Mouse (Mus musculus): ENCODE data around the gene Foxp1. TPM values are rescaled to one million over a fixed set of nuclear protein-coding genes. Genes with fewer than 3 reads are reported as not detected.

The Foxp1 gene
- polyA plus RNA-seq, 1 experiment: 129 TPM

- DNase-seq: no peak
- WGBS: 49% methylated on average over 4 of the region's 4 CpGs
- TF ChIP-seq CTCF (IDR thresholded peaks at IDR 0.05; ENCODE audit: borderline replicate concordance, control insufficient read depth, extremely low read depth, insufficient read depth, low read length, poor library complexity): no peak
- no peak for TF ChIP-seq POLR2A (IDR thresholded peaks at IDR 0.05; ENCODE audit: control insufficient read depth, extremely low read depth, insufficient read depth, low read length, poor library complexity)
- peaks cover 5% of the 10 kb centered on the region; the same call in 1 of the 2 replicates for H3K4me1 ChIP-seq (replicated peaks; ENCODE audit: control insufficient read depth, insufficient read depth, low read length)
- no peaks in the 10 kb centered on the region for H3K36me3 ChIP-seq (ENCODE audit: control insufficient read depth, insufficient read depth, low read length)
- H3K4me3 ChIP-seq (ENCODE audit: control insufficient read depth, insufficient read depth, low read length): no peak overlapping the region
- H3K27ac ChIP-seq (ENCODE audit: control insufficient read depth, insufficient read depth, low read length): no peak overlapping the region
- H3K27me3 ChIP-seq (ENCODE audit: control insufficient read depth, insufficient read depth, low read length): no peaks in the 10 kb centered on the region
Measured at GRCm38 (mm10) chr6:99188366-99189216, 333.9 kb downstream of the Foxp1 start.

DNA sequence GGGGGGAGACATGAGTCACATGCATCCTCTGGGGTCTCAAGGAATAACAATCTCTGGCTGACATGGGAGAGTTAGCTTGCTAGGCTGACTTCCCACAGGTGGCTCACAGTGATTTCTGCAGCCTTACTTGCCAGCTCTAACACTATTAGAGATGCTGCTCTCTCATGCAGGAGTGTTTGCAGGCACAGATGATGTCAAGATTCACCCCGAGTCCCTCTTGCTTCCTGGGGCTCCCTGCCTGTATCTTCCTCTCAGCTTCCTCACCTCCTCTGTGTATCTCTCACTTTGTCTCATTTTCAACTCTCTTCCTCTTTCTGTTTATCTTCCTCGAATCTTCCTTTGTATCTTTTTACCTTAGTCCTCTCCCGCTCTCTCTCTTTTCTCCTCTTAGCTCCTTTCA lies 334.6 kb downstream of the Foxp1 start:
- H3K27ac ChIP-seq (ENCODE audit: control insufficient read depth, insufficient read depth, low read length): no peak overlapping the region
- WGBS: 44% methylated on average over 3 of the region's 3 CpGs
- no peak for TF ChIP-seq POLR2A (IDR thresholded peaks at IDR 0.05; ENCODE audit: control insufficient read depth, extremely low read depth, insufficient read depth, low read length, poor library complexity)
- TF ChIP-seq CTCF (IDR thresholded peaks at IDR 0.05; ENCODE audit: borderline replicate concordance, control insufficient read depth, extremely low read depth, insufficient read depth, low read length, poor library complexity): no peak

GRCm38 (mm10) chr6:99187415-99187814 lies 335.1 kb downstream of the Foxp1 start:
- DNase-seq: no peak
- Histone ChIP-seq H3K4me3 (ENCODE audit: control insufficient read depth, insufficient read depth, low read length) (no peak overlapping the region), H3K27ac (ENCODE audit: control insufficient read depth, insufficient read depth, low read length) (no peak overlapping the region), H3K36me3 (ENCODE audit: control insufficient read depth, insufficient read depth, low read length) (no peaks in the 10 kb centered on the region), H3K27me3 (ENCODE audit: control insufficient read depth, insufficient read depth, low read length) (no peaks in the 10 kb centered on the region), H3K4me1 (replicated peaks; ENCODE audit: control insufficient read depth, insufficient read depth, low read length) (peaks cover 5% of the 10 kb centered on the region; the same call in 1 of the 2 replicates)
- no peak for TF ChIP-seq CTCF (IDR thresholded peaks at IDR 0.05; ENCODE audit: borderline replicate concordance, control insufficient read depth, extremely low read depth, insufficient read depth, low read length, poor library complexity)
- no peak for TF ChIP-seq POLR2A (IDR thresholded peaks at IDR 0.05; ENCODE audit: control insufficient read depth, extremely low read depth, insufficient read depth, low read length, poor library complexity)
- 40% methylated on average over 2 of the region's 2 CpGs for WGBS

More for the DNA sequence above, 334.6 kb downstream of the Foxp1 start:
- no peaks in the 10 kb centered on the region for H3K27me3 ChIP-seq (ENCODE audit: control insufficient read depth, insufficient read depth, low read length)
- H3K4me1 ChIP-seq (replicated peaks; ENCODE audit: control insufficient read depth, insufficient read depth, low read length): peaks cover 5% of the 10 kb centered on the region; the same call in 1 of the 2 replicates
- no peak for DNase-seq
- H3K36me3 ChIP-seq (ENCODE audit: control insufficient read depth, insufficient read depth, low read length): no peaks in the 10 kb centered on the region
- H3K4me3 ChIP-seq (ENCODE audit: control insufficient read depth, insufficient read depth, low read length): no peak overlapping the region

- H3K36me3 ChIP-seq (ENCODE audit: control insufficient read depth, insufficient read depth, low read length): no peaks in the 10 kb centered on the region
- WGBS: 97% methylated on average over 7 of the region's 7 CpGs
- peaks cover 5% of the 10 kb centered on the region; the same call in 1 of the 2 replicates for H3K4me1 ChIP-seq (replicated peaks; ENCODE audit: control insufficient read depth, insufficient read depth, low read length)
Measured at GRCm38 (mm10) chr6:99186569-99186968, 336.0 kb downstream of the Foxp1 start.

GRCm38 (mm10) chr6:99185797-99186196 lies 336.7 kb downstream of the Foxp1 start:
- no peaks in the 10 kb centered on the region for H3K36me3 ChIP-seq (ENCODE audit: control insufficient read depth, insufficient read depth, low read length)
- H3K27ac ChIP-seq (ENCODE audit: control insufficient read depth, insufficient read depth, low read length): no peak overlapping the region
- DNase-seq: no peak
- WGBS: 97% methylated on average over 2 of the region's 2 CpGs
- no peak for TF ChIP-seq POLR2A (IDR thresholded peaks at IDR 0.05; ENCODE audit: control insufficient read depth, extremely low read depth, insufficient read depth, low read length, poor library complexity)
- TF ChIP-seq CTCF (IDR thresholded peaks at IDR 0.05; ENCODE audit: borderline replicate concordance, control insufficient read depth, extremely low read depth, insufficient read depth, low read length, poor library complexity): no peak
- peaks cover 5% of the 10 kb centered on the region; the same call in 1 of the 2 replicates for H3K4me1 ChIP-seq (replicated peaks; ENCODE audit: control insufficient read depth, insufficient read depth, low read length)
- no peaks in the 10 kb centered on the region for H3K27me3 ChIP-seq (ENCODE audit: control insufficient read depth, insufficient read depth, low read length)
- no peak overlapping the region for H3K4me3 ChIP-seq (ENCODE audit: control insufficient read depth, insufficient read depth, low read length)

More at GRCm38 (mm10) chr6:99186569-99186968, 336.0 kb downstream of the Foxp1 start:
- no peak for TF ChIP-seq POLR2A (IDR thresholded peaks at IDR 0.05; ENCODE audit: control insufficient read depth, extremely low read depth, insufficient read depth, low read length, poor library complexity)
- TF ChIP-seq CTCF (IDR thresholded peaks at IDR 0.05; ENCODE audit: borderline replicate concordance, control insufficient read depth, extremely low read depth, insufficient read depth, low read length, poor library complexity): no peak
- no peaks in the 10 kb centered on the region for H3K27me3 ChIP-seq (ENCODE audit: control insufficient read depth, insufficient read depth, low read length)
- H3K4me3 ChIP-seq (ENCODE audit: control insufficient read depth, insufficient read depth, low read length): no peak overlapping the region
- DNase-seq: no peak
- no peak overlapping the region for H3K27ac ChIP-seq (ENCODE audit: control insufficient read depth, insufficient read depth, low read length)

DNA sequence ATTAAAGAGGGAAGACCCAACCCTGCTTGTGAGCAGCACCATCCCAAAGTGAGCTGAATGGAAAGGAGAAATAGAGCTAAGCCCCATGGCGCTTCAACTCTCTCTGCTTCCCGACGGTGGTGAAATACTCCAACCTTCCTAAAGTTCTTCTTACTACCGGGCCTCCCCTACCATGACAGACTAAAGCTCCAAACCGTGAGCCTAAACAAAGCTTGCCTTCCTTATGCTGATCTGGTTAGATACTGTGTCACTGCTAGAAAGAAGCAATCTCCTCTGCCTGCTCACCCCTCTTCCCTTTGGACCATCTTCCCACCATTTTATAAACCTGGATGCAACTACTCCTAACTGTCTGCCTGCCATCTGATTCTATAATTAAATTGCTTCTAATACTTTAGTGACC lies 338.5 kb downstream of the Foxp1 start:
- H3K27me3 ChIP-seq (ENCODE audit: control insufficient read depth, insufficient read depth, low read length): no peaks in the 10 kb centered on the region
- no peak overlapping the region for H3K27ac ChIP-seq (ENCODE audit: control insufficient read depth, insufficient read depth, low read length)
- DNase-seq: no peak
- WGBS: 97% methylated on average over 5 of the region's 5 CpGs
- no peaks in the 10 kb centered on the region for H3K36me3 ChIP-seq (ENCODE audit: control insufficient read depth, insufficient read depth, low read length)
- H3K4me1 ChIP-seq (replicated peaks; ENCODE audit: control insufficient read depth, insufficient read depth, low read length): peaks cover 5% of the 10 kb centered on the region; the same call in 1 of the 2 replicates
- no peak overlapping the region for H3K4me3 ChIP-seq (ENCODE audit: control insufficient read depth, insufficient read depth, low read length)
- TF ChIP-seq POLR2A (IDR thresholded peaks at IDR 0.05; ENCODE audit: control insufficient read depth, extremely low read depth, insufficient read depth, low read length, poor library complexity): no peak
- TF ChIP-seq CTCF (IDR thresholded peaks at IDR 0.05; ENCODE audit: borderline replicate concordance, control insufficient read depth, extremely low read depth, insufficient read depth, low read length, poor library complexity): no peak
